Mouse (Mus musculus) CH12.LX (cell line): Measurements from ENCODE around the gene Znrf3.

ENCODE experiments used
- E2F4 ChIP-seq: IDR thresholded peaks from 2 replicates; pipeline ENCODE4 v1.6.1; 2011; ENCODE audit warnings: low read depth, low read length, improper control_type of control experiment; ENCODE audit not compliant: insufficient replicate concordance
- IRF4 ChIP-seq: IDR thresholded peaks from 2 replicates; pipeline ENCODE4 v1.6.1; 2014; ENCODE audit warnings: low read depth, mild to moderate bottlenecking, inconsistent platforms, low read length, improper control_type of control experiment
- MAX ChIP-seq: IDR thresholded peaks from 2 replicates; pipeline ENCODE4 v1.6.1; 2011; ENCODE audit warnings: low read length, improper control_type of control experiment
- NRF1 ChIP-seq: IDR thresholded peaks from 2 replicates; pipeline ENCODE4 v1.6.1; 2014; ENCODE audit warnings: low read depth, mild to moderate bottlenecking, inconsistent platforms, low read length, improper control_type of control experiment, moderate library complexity
- UBTF ChIP-seq: IDR thresholded peaks from 2 replicates; pipeline ENCODE4 v1.6.1; 2012; ENCODE audit warnings: low read depth, mild to moderate bottlenecking, inconsistent platforms, low read length, improper control_type of control experiment, moderate library complexity
- USF1 ChIP-seq: IDR thresholded peaks from 2 replicates; pipeline ENCODE4 v1.6.1; 2014; ENCODE audit warnings: low read depth, mild to moderate bottlenecking, inconsistent platforms, low read length, improper control_type of control experiment
- USF2 ChIP-seq: conservative IDR thresholded peaks from 2 replicates; pipeline ENCODE4 v1.6.1; 2011; ENCODE audit warnings: low read depth, low read length, improper control_type of control experiment
- ZKSCAN1 ChIP-seq: IDR thresholded peaks from 2 replicates; pipeline ENCODE4 v1.6.1; 2012; ENCODE audit warnings: low read depth, inconsistent platforms, low read length, improper control_type of control experiment, borderline replicate concordance

DNA sequence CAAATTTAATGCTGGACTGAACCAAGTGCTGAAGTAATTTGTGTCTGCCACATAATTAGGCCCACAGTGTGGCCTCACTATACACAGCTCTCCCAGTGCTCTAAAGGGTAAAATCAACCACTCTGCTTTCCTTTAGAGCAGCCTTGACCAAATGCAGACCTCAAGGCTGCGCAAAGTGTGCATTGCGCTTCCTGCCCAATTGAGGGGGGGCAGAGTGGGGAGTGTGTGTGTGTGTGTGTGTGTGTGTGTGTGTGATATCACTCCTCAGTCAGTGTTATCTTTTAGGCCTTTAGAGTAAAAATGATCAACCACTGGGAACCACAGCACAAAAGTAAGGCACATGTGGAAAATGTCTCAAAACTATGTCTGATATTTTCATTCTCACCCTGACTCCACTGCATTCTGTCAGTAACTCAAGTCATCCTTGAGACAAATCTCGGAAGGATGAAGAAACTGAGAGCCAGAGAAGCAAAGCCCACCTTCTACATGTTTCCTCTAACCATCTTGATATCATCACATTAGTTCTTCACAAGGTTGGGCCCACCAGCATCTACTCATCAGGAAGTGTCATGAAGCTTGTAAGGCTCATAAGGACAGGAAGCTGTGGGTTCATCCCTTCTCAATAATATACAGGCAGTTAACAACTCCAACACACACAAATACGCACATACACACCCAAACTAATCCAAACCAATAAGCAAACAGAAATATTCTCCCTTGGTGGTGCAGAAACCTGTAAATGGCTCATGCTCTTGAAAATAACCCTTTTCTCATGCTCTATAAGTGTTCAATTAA, 15.1 kb downstream of the Znrf3 start:
- no peak for TF ChIP-seq USF1
- no peak for TF ChIP-seq ZKSCAN1
- TF ChIP-seq UBTF, result no peak
- no peak for TF ChIP-seq NRF1
- TF ChIP-seq MAX, result no peak
- no peak for TF ChIP-seq E2F4
- no peak for TF ChIP-seq USF2
- no peak for TF ChIP-seq IRF4
